Comparison of ENCODE assay signal across 10 mouse cellular contexts in the genomic region with DNA sequence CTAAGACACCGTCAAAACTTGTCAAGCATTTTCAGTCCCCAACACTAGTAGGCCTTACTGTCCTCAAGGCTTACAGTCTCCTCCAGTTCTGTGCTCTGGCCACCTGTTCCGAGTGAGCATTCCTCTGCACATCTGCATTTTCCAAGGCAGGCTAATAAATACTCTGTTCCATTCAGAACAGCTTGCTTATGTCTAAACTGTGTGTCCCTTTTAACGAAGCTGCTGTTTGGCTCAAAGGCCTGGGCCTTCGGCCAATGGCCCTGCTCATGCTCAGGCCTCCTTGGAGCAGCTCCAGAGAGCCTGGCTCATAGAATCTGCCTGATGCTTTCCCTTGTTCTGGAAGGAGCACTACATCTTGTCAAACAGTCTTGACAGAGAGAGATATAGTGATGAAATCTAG.
DNase-seq lines count a peak whose midpoint lies in the region; ATAC-seq and TF ChIP-seq lines count a peak whose summit lies in the region.
"Had no signal": no experiment of that assay in that cellular context is flagged by ENCODE, and none has a peak within 500 bp of the region (broad histone marks: within the 10 kb centered on the region; RNA-seq: fewer than 3 reads in every experiment).

No protein-coding gene starts in this region.

- DNase-seq in heart, adult 11 months: peak; percentile 99
- no peak for DNase-seq in heart, embryonic 10.5 days (ENCODE audit: low spot score)
- DNase-seq in adrenal gland, adult 2 months: peak; percentile 80
- DNase-seq in gastrocnemius, postnatal 10 days: peak; percentile 83
- DNase-seq in lung, embryonic 14.5 days: peak; percentile 96
- DNase-seq in testis, postnatal 10 days (ENCODE audit: low spot score): peak; percentile 82
- DNase-seq in embryo, embryonic 9.5 days (ENCODE audit: extremely low spot score): no peak

- WGBS in heart, embryonic 10.5 days: 75% methylated on average over 4 of the region's 4 CpGs
- WGBS in intestine, postnatal 0 days: 69% methylated on average over 4 of the region's 4 CpGs
- WGBS in lung, embryonic 14.5 days: 40% methylated on average over 4 of the region's 4 CpGs

- no peak overlapping the region for H3K9ac ChIP-seq in intestine, postnatal 0 days (ENCODE audit: low read depth, low read length)
- no peak overlapping the region for H3K9ac ChIP-seq in lung, embryonic 14.5 days
- H3K9ac ChIP-seq: liver, embryonic 14.5 days had no signal

- H3K36me3 ChIP-seq in heart, embryonic 10.5 days: no peaks in the 10 kb centered on the region
- H3K36me3 ChIP-seq in intestine, postnatal 0 days (ENCODE audit: control insufficient read depth, insufficient read depth): no peaks in the 10 kb centered on the region
- no peaks in the 10 kb centered on the region for H3K36me3 ChIP-seq in lung, embryonic 14.5 days (ENCODE audit: insufficient read depth)

- ATAC-seq in intestine, postnatal 0 days: peak; percentile 33; the same call in 1 of the 2 replicates
- peak; percentile 90 for ATAC-seq in lung, embryonic 14.5 days (ENCODE audit: insufficient read depth)

- no peak overlapping the region for H3K4me2 ChIP-seq in intestine, postnatal 0 days (replicated peaks; ENCODE audit: low read depth)
- no peak overlapping the region for H3K4me2 ChIP-seq in lung, embryonic 14.5 days

- TF ChIP-seq CTCF in intestine, postnatal 0 days (IDR thresholded peaks at IDR 0.05; ENCODE audit: low read depth): no peak
- TF ChIP-seq CTCF in lung, embryonic 14.5 days (IDR thresholded peaks at IDR 0.05; ENCODE audit: low read depth): no peak

- no peak overlapping the region for H3K4me3 ChIP-seq in heart, embryonic 10.5 days
- H3K4me3 ChIP-seq in intestine, postnatal 0 days (ENCODE audit: low read depth, low read length): no peak overlapping the region
- H3K4me3 ChIP-seq in lung, embryonic 14.5 days (ENCODE audit: low read depth, low read length): no peak overlapping the region

- no peaks in the 10 kb centered on the region for H3K27me3 ChIP-seq in heart, embryonic 10.5 days (ENCODE audit: insufficient read depth, poor library complexity, severe bottlenecking)
- no peaks in the 10 kb centered on the region for H3K27me3 ChIP-seq in intestine, postnatal 0 days (replicated peaks; ENCODE audit: control insufficient read depth, insufficient read depth, low read length)
- H3K27me3 ChIP-seq in lung, embryonic 14.5 days (ENCODE audit: insufficient read depth, low read length): no peaks in the 10 kb centered on the region
- H3K27me3 ChIP-seq: CH12.LX had no signal

- H3K4me1 ChIP-seq in heart, embryonic 10.5 days: peaks cover 15% of the 10 kb centered on the region
- 0 out of 2 replicates have a peak, but pooled peaks cover 3% of the 10 kb centered on the region for H3K4me1 ChIP-seq in intestine, postnatal 0 days (replicated peaks; ENCODE audit: control insufficient read depth, insufficient read depth, low read length)
- H3K4me1 ChIP-seq in lung, embryonic 14.5 days (ENCODE audit: insufficient read depth): 0 out of 2 replicates have a peak, but pooled peaks cover 8% of the 10 kb centered on the region

- H3K9me3 ChIP-seq in heart, embryonic 10.5 days: no peaks in the 10 kb centered on the region
- H3K9me3 ChIP-seq in intestine, postnatal 0 days (ENCODE audit: control insufficient read depth): no peaks in the 10 kb centered on the region
- no peaks in the 10 kb centered on the region for H3K9me3 ChIP-seq in lung, embryonic 14.5 days (ENCODE audit: low read depth, low read length)

- no peak overlapping the region for H3K27ac ChIP-seq in heart, embryonic 10.5 days
- no peak overlapping the region for H3K27ac ChIP-seq in intestine, postnatal 0 days (ENCODE audit: low read depth, low read length)
- H3K27ac ChIP-seq in lung, embryonic 14.5 days (ENCODE audit: low read depth): no peak overlapping the region
- H3K27ac ChIP-seq: liver, embryonic 14.5 days had no signal

Comparison
In these comparisons a context has a peak if more than half of its experiments do, and no peak if none do; other contexts are left out.
1. DNase-seq: peak in heart, adult 11 months (single experiment), adrenal gland, adult 2 months (single experiment), gastrocnemius, postnatal 10 days (single experiment), lung, embryonic 14.5 days (single experiment) and testis, postnatal 10 days (single experiment); none in heart, embryonic 10.5 days (single experiment) and embryo, embryonic 9.5 days (single experiment).